Mouse (Mus musculus): Measurements from ENCODE around the gene Ern1. TPM values are rescaled to one million over a fixed set of nuclear protein-coding genes. Genes with fewer than 3 reads are reported as not detected.
A peak's percentile ranks its signal among the peaks of the same experiment; 100 is the strongest.
"Not testable (repeated sequence)": the region's sequence is repeated elsewhere in the genome, so short reads cannot be mapped to it uniquely, and the experiment has no call there.

Gene Ern1
- polyA plus RNA-seq, 1 experiment from 2014 or later = 5.7 TPM

GRCm38 (mm10) chr11:106502631-106503424 lies 15.2 kb upstream of the Ern1 start:
- Histone ChIP-seq H3K36me3 (peaks cover 23% of the 10 kb centered on the region), H3K27me3 (replicated peaks) (no peaks in the 10 kb centered on the region), H3K4me2 (no peak overlapping the region), H3K9ac (0 out of 2 replicates have a peak overlapping the region, but pooled peaks have one; percentile 41), H3K27ac (ENCODE audit: poor library complexity, severe bottlenecking) (peak overlapping the region; percentile 50; the same call in 1 of the 2 replicates), H3K4me1 (replicated peaks) (peaks cover 7% of the 10 kb centered on the region), H3K4me3 (no peak overlapping the region), H3K9me3 (replicated peaks) (no peaks in the 10 kb centered on the region)
- ATAC-seq (ENCODE audit: insufficient number of reproducible peaks, low FRiP score) = no peak
- WGBS = 68% methylated on average over 13 of the region's 13 CpGs

- no peak for ATAC-seq (ENCODE audit: insufficient number of reproducible peaks, low FRiP score)
- peaks cover 7% of the 10 kb centered on the region for H3K4me1 ChIP-seq (replicated peaks)
- H3K4me3 ChIP-seq = no peak overlapping the region
These were observed 14.5 kb upstream of the Ern1 start for GRCm38 (mm10) chr11:106502159-106502505.

DNA sequence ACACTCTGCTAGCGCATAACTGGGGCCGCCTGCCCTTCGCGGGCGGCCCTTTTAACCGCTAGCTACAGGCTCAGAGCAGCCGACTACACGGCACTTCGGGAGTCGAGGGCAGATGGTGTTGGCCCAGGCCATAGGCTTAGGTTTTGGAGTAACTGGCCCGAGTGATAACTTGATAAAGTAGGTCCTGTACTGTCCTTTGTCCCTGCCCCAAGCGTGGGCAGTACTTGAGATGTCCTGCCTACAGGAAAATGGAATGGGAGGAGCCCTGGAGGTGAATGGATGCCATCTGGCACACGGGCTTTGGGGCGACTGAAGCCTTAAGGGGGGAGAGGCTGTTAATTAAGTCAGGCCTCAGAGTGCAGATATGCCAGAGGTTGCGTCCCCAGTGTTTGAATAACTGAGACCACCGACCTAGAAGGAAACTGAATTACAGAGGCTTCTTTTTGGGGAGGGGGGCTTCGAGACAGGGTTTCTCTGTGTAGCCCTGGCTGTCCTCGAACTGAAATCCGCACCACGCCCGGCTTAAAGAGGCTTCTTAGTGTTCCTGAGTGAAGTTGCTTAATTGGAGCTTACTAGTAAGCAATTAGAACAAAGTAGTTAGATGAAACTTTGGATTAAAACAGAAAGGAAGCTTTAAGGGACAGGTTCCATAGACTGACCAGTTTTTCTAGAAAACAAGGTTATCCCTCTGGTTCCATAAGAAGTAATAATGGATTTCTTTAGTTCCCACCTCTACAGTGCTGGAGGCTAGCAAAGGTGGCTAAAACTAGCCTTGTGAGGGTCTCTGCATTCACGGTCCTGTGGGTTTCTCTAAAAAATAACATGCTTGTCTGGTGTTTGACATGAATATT lies 13.9 kb upstream of the Ern1 start:
- Histone ChIP-seq H3K4me2 (peak overlapping the region; percentile 74), H3K4me1 (replicated peaks) (peaks cover 7% of the 10 kb centered on the region), H3K36me3 (peaks cover 14% of the 10 kb centered on the region), H3K27me3 (replicated peaks) (no peaks in the 10 kb centered on the region), H3K9ac (peak overlapping the region; percentile 96), H3K4me3 (peak overlapping the region; percentile 79), H3K9me3 (replicated peaks) (no peaks in the 10 kb centered on the region), H3K27ac (ENCODE audit: poor library complexity, severe bottlenecking) (peak overlapping the region; percentile 99)
- peak; percentile 66 for ATAC-seq (ENCODE audit: insufficient number of reproducible peaks, low FRiP score)
- 3% methylated on average over 22 of the region's 22 CpGs for WGBS

More at GRCm38 (mm10) chr11:106502159-106502505, 14.5 kb upstream of the Ern1 start:
- Histone ChIP-seq H3K27me3 (replicated peaks) (no peaks in the 10 kb centered on the region), H3K27ac (ENCODE audit: poor library complexity, severe bottlenecking) (peak overlapping the region; percentile 99), H3K4me2 (peak overlapping the region; percentile 74; the same call in 1 of the 2 replicates), H3K9ac (peak overlapping the region; percentile 96; the same call in 1 of the 2 replicates), H3K9me3 (replicated peaks) (no peaks in the 10 kb centered on the region), H3K36me3 (peaks cover 20% of the 10 kb centered on the region)

GRCm38 (mm10) chr11:106500393-106501307 lies 13.0 kb upstream of the Ern1 start:
- Histone ChIP-seq H3K27ac (ENCODE audit: poor library complexity, severe bottlenecking) (peak overlapping the region; percentile 99), H3K4me2 (peak overlapping the region; percentile 74), H3K9me3 (replicated peaks) (no peaks in the 10 kb centered on the region), H3K4me1 (replicated peaks) (peaks cover 7% of the 10 kb centered on the region), H3K9ac (peak overlapping the region; percentile 96), H3K27me3 (replicated peaks) (no peaks in the 10 kb centered on the region), H3K36me3 (peaks cover 7% of the 10 kb centered on the region; the same call in 1 of the 2 replicates), H3K4me3 (peak overlapping the region; percentile 79)
- under 1% methylated on average over 52 of the region's 55 CpGs for WGBS
- peak; percentile 98 for ATAC-seq (ENCODE audit: insufficient number of reproducible peaks, low FRiP score)

DNA sequence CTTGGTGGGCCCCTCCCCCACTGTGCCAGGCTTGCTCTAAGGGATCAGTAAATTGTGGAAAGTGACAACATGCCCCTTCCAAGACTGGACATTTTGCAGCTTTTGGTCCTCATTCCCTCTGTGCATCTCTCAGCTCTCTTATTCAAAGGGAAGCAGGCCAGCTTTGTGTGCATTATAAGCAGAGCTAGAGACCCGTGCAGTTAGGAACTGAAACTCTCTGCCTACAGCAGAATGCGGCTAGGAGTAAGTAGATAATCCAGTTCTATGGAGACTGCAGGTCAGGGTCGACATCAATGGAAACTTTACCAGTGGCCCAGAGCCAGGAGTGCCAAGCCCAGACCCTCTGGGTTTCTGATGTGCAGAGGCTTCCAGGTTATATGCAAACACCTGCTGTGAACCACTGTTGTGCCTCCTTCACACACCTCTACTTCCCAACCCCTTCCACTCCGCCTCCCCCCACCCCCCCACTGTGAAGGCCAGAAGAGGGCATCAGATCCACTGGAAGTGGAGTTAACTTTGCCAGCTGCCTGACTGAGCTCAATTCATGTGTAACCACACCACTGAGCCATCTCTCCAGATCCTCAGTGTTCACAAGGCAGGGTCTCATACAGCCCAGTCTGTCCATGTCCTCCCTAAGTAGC lies 11.2 kb upstream of the Ern1 start:
- H3K27ac ChIP-seq (ENCODE audit: poor library complexity, severe bottlenecking) = no peak overlapping the region
- peaks cover 7% of the 10 kb centered on the region; the same call in 1 of the 2 replicates for H3K36me3 ChIP-seq
- whole genome bisulfite sequencing = 37% methylated on average over 4 of the region's 4 CpGs
- peak overlapping the region; percentile 27; the same call in 1 of the 2 replicates for H3K9ac ChIP-seq
- no peaks in the 10 kb centered on the region for H3K27me3 ChIP-seq (replicated peaks)
- peaks cover 7% of the 10 kb centered on the region for H3K4me1 ChIP-seq (replicated peaks)
- no peak overlapping the region for H3K4me3 ChIP-seq
- H3K4me2 ChIP-seq = no peak overlapping the region
- no peak for ATAC-seq (ENCODE audit: insufficient number of reproducible peaks, low FRiP score)
- H3K9me3 ChIP-seq (replicated peaks) = no peaks in the 10 kb centered on the region

DNA sequence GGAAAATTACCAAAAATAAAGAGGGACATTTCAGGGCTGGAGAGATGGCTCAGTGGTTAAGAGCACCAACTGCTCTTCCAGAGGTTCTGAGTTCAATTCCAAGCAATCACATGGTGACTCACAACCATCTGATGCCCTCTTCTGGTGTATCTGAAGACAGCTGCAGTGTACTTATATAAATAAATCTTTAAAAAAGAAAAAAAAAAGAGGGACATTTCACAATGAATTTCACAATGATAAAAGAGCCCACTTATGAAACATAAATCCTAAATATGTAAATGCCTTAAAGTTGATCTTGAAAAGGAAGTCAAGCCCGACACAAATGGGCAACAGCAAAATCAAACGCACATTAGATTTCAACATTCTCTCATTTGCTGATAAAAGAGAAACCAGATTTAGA lies 10.3 kb upstream of the Ern1 start:
- H3K27me3 ChIP-seq (replicated peaks) = no peaks in the 10 kb centered on the region
- H3K9me3 ChIP-seq (replicated peaks) = no peaks in the 10 kb centered on the region
- no peak overlapping the region for H3K27ac ChIP-seq (ENCODE audit: poor library complexity, severe bottlenecking)
- H3K36me3 ChIP-seq = peaks cover 3% of the 10 kb centered on the region; the same call in 1 of the 2 replicates
- no peak for ATAC-seq (ENCODE audit: insufficient number of reproducible peaks, low FRiP score)
- 83% methylated on average over 2 of the region's 2 CpGs for WGBS
- H3K4me2 ChIP-seq = no peak overlapping the region
- peaks cover 7% of the 10 kb centered on the region for H3K4me1 ChIP-seq (replicated peaks)
- H3K4me3 ChIP-seq = no peak overlapping the region
- no peak overlapping the region for H3K9ac ChIP-seq

- H3K4me3 ChIP-seq; H3K4me1 ChIP-seq (replicated peaks); ATAC-seq (ENCODE audit: insufficient number of reproducible peaks, low FRiP score); H3K9ac ChIP-seq; H3K9me3 ChIP-seq (replicated peaks); H3K27me3 ChIP-seq (replicated peaks); H3K27ac ChIP-seq (ENCODE audit: poor library complexity, severe bottlenecking); H3K36me3 ChIP-seq; H3K4me2 ChIP-seq: not testable (repeated sequence)
- WGBS = 91% methylated on average over 2 of the region's 2 CpGs
These were observed 9.4 kb upstream of the Ern1 start for GRCm38 (mm10) chr11:106497009-106497408.

DNA sequence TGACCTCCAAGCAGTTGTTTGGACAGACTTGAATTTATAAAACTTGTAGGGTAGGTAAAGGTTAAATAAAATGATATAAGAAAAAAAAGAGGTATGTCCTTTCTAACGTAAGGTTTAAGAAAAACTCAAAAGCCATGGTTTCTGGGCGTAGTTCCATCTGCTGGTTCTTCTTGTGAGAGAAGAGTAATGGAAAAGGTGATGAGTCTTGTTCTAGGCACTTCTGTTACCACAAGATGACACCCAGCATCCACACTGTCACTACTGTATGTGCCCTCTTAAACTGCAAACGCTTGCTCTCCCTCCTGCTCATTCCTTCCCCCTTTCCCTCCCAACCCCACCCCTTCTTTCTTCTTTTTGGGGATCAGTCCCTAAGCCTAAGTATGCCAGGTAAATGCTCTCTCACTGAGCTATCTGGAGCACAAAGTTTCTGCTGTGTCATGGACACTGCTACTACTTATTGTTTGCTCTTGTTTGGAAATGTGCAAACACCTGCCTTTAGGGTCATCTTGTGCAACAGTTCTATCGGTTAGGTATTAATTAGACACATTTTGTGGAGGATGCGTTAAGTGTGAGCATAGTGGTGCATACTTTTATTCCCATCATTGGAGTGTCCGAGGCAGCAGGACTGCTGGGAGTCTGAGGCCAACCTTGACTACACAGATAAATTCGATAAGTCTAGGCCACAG lies 5.5 kb upstream of the Ern1 start:
- 0 out of 2 replicates have a peak, but pooled peaks cover under 1% of the 10 kb centered on the region for H3K4me1 ChIP-seq (replicated peaks)
- no peak overlapping the region for H3K4me3 ChIP-seq
- no peaks in the 10 kb centered on the region for H3K9me3 ChIP-seq (replicated peaks)
- no peak overlapping the region for H3K4me2 ChIP-seq
- ATAC-seq (ENCODE audit: insufficient number of reproducible peaks, low FRiP score) = no peak
- WGBS = 76% methylated on average over 7 of the region's 7 CpGs
- H3K27me3 ChIP-seq (replicated peaks) = no peaks in the 10 kb centered on the region
- H3K36me3 ChIP-seq = no peaks in the 10 kb centered on the region
- H3K9ac ChIP-seq = no peak overlapping the region
- H3K27ac ChIP-seq (ENCODE audit: poor library complexity, severe bottlenecking) = no peak overlapping the region

DNA sequence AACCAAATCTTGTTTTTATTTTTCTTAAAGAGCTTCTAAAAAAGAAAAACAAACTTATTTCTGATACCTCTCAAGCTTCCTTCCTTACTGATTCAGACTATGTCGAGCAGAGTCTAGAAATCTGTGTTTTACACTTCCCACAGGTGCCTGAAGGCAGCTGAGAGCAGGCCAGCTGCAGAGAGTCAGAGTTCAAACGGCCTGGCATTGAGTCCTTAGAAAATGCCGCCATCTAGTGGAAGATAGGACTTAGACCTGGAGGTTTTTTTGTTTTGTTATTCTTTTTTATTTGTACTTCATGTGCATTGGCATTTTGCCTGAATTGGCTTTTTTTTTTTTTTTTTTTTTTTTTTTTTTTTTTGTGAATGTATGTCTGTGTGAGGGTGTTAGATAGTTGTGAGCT lies 3.7 kb upstream of the Ern1 start:
- Histone ChIP-seq H3K4me2 (no peak overlapping the region), H3K9me3 (replicated peaks) (no peaks in the 10 kb centered on the region), H3K4me3 (no peak overlapping the region), H3K27ac (ENCODE audit: poor library complexity, severe bottlenecking) (no peak overlapping the region), H3K36me3 (no peaks in the 10 kb centered on the region), H3K4me1 (replicated peaks) (peaks cover 5% of the 10 kb centered on the region; the same call in 1 of the 2 replicates), H3K27me3 (replicated peaks) (no peaks in the 10 kb centered on the region), H3K9ac (no peak overlapping the region)
- WGBS = 3% methylated on average over 3 of the region's 3 CpGs
- ATAC-seq (ENCODE audit: insufficient number of reproducible peaks, low FRiP score) = no peak

DNA sequence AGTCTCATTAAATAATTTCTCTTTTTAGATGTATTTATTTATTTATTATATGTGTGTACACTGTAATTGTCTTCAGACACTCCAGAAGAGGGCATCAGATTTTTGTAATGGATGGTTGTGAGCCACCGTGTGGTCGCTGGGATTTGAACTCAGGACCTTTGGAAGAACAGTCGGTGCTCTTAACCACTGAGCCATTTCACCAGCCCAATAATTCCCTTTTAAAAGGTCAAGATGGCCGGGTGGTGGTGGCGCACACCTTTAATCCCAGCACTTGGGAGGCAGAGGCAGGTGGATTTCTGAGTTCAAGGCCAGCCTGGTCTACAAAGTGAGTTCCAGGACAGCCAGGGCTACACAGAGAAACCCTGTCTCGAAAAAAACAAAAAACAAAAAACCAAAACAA lies 2.9 kb upstream of the Ern1 start:
- not testable (repeated sequence) for H3K27me3 ChIP-seq (replicated peaks); H3K9me3 ChIP-seq (replicated peaks); H3K27ac ChIP-seq (ENCODE audit: poor library complexity, severe bottlenecking); H3K36me3 ChIP-seq; H3K4me2 ChIP-seq; ATAC-seq (ENCODE audit: insufficient number of reproducible peaks, low FRiP score); H3K9ac ChIP-seq; H3K4me3 ChIP-seq; H3K4me1 ChIP-seq (replicated peaks)
- 80% methylated on average over 6 of the region's 6 CpGs for WGBS
